Mouse (Mus musculus) bone marrow, adult 2 months (tissue): ENCODE measurements around the gene Med12l. TPM values are rescaled to one million over a fixed set of nuclear protein-coding genes. Genes with fewer than 3 reads are reported as not detected.

ENCODE experiments used
- H3K27ac ChIP-seq: fragments of 200-500 bp; 2 replicates; pipeline ENCODE4 v1.5.1; 2012; ENCODE audit warnings: low read depth, mild to moderate bottlenecking, control low read depth, inconsistent platforms, low read length; ENCODE audit not compliant: control insufficient read depth, poor library complexity, insufficient read depth
- H3K4me1 ChIP-seq: fragments of 200-500 bp; 2 replicates; pipeline ENCODE4 v1.6.1; 2011; ENCODE audit warnings: low read length; ENCODE audit not compliant: control insufficient read depth, insufficient read depth
- H3K4me3 ChIP-seq: fragments of 200-500 bp; replicated peaks from 2 replicates; pipeline ENCODE3; 2011; ENCODE audit warnings: mild to moderate bottlenecking, low read depth, low read length, control low read depth; ENCODE audit not compliant: control insufficient read depth
- CTCF ChIP-seq: fragments of 200-500 bp; IDR thresholded peaks from 2 replicates; pipeline ENCODE4 v1.5.1; 2011; ENCODE audit warnings: low read length, control low read depth; ENCODE audit not compliant: control insufficient read depth, insufficient read depth
- POLR2A ChIP-seq: fragments of 200-500 bp; IDR thresholded peaks from 2 replicates; pipeline ENCODE4 v1.6.1; 2011; ENCODE audit warnings: low read depth, mild to moderate bottlenecking, control low read depth, low read length, borderline replicate concordance; ENCODE audit not compliant: control insufficient read depth
- WGBS: fragments of 180-500 bp; shearing (Covaris S2); methylation state at CpG from one replicate; pipeline ENCODE4 v1.1.7; 2018; 5-methylcytosine and 5-hydroxymethylcytosine counted together
- polyA plus RNA-seq: library from polyadenylated mRNA; stranded (reverse); fragments of >200 nt; gene quantifications from 2 replicates; pipeline ENCODE4 v1.2.4, GENCODE M21; 2011; ENCODE audit warnings: low replicate concordance; ENCODE audit not compliant: missing spikeins, insufficient read depth, insufficient read length

The Med12l gene
- polyA plus RNA-seq, 1 experiment = 6.5 TPM

DNA sequence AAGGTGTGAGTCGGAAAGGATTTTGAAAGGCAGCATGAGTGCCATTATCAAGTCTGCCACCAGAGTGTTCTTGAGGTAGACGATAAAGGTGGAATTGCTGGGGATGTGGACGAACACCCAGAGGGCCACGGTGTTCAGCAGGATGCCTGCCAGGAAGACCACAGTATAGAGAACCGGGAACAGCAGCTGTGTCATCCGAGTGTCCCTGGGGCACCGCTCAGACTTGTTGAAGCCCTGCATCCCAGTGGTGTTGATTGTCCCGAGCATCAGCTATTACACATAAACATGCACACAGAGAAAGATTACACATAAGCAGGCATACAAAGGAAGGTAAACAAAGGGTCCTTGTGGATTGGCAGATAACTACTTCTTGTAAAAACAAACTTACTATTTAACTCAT lies 204.5 kb downstream of the Med12l start:
- Histone ChIP-seq H3K27ac (peak overlapping the region; percentile 21; the same call in 1 of the 2 replicates), H3K4me3 (peak overlapping the region; percentile 47)
- 59% methylated on average over 8 of the region's 8 CpGs for WGBS

DNA sequence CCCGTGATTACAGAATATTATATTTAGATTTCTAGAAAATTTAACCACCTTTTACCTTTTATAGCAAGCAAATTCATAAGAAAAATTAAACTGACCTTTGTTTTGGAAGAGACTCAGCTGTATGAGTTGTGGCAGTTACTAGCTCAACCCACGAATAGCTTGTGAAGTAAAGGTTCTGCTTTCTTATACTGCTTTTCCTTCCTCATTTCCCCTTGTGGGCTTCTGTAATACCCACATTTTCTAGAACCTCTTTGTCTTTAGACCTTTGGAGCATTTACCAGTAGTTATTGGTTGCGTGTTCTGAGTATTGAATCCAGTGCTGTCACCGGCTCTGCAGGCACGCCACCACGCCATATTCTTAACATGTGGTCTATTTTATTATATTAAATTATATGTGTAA lies 205.1 kb downstream of the Med12l start, which contains the start of gene P2ry13:
Gene P2ry13 (minus strand): TSS at position 156 of the 400 bp plus-strand sequence.
- TF ChIP-seq POLR2A (no peak), CTCF (no peak)
- Histone ChIP-seq H3K27ac (peak within 1 kb of the TSS; percentile 33), H3K4me1 (peaks cover 11% of the 10 kb centered on the region), H3K4me3 (peak within 1 kb of the TSS; percentile 47)
- WGBS = 12% methylated on average over 6 of the region's 6 CpGs

More for the DNA sequence above, 204.5 kb downstream of the Med12l start:
- peaks cover 14% of the 10 kb centered on the region for H3K4me1 ChIP-seq
- TF ChIP-seq CTCF (no peak), POLR2A (no peak)

DNA sequence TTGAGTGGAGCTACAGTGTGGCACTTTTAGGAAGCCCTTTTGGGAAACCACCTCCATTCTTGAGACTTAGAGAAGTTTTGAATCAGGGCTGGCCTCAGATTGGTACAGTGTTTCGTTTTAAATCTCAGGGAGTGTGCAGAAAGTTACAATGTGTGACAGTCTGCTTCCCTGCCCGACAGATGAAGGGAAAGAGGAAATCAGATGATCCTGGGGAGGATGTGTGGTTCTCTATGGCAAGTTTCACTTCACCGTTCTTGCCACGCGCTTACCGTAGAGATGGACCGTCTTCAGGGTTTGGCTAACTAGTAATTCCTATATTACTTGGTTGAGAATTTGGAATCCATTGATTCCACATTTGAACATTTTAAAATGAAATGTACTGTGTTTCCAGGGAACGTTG lies 206.2 kb downstream of the Med12l start:
- TF ChIP-seq POLR2A = no peak
- TF ChIP-seq CTCF = no peak
- Histone ChIP-seq H3K27ac (peak overlapping the region; percentile 33; the same call in 1 of the 2 replicates), H3K4me3 (peak overlapping the region; percentile 29), H3K4me1 (peaks cover 9% of the 10 kb centered on the region)
- 15% methylated on average over 8 of the region's 8 CpGs for WGBS

DNA sequence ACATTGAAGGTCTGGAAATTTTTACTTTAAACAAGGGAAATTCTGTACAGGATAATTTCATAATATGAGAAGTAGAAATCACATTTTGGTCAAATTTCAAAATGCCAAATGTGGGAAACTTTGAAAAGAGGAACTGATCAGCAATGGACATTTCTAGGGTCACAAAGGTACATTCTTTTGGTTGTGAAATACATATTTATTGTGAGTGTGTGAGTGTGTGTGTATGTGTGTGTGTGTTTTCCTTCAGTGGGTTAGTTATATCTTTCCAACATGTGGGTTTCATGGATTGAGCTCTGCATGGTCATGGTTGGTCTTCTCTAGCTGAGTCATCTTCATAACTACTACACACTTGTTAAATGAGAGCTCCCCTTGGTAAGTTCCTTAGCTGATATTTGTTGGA lies 206.8 kb downstream of the Med12l start:
- no peak overlapping the region for H3K4me3 ChIP-seq
- H3K4me1 ChIP-seq = peaks cover 9% of the 10 kb centered on the region
- TF ChIP-seq POLR2A = no peak
- no peak for TF ChIP-seq CTCF
- peak overlapping the region; percentile 38; the same call in 1 of the 2 replicates for H3K27ac ChIP-seq

DNA sequence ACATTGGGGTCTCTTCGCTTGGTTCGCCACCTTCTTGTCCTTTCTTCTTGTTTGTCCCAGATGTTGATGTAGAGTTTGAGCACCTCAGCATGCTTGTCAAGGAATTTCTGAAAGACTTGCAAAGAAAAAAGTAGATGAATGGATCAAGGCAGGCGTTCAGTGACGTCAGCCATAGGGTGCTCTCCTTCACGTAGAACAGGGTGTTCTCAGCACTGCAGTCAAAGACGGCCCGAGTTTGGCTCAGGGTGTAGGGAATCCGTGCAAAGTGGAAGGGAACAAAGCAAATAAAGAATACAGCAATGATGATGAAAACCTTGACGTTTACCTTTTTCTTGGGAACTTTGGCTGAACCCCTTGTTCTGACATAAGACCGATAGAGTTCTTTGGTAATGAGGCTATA lies 211.6 kb downstream of the Med12l start:
- TF ChIP-seq POLR2A (no peak), CTCF (no peak)
- WGBS = 87% methylated on average over 10 of the region's 10 CpGs
- Histone ChIP-seq H3K27ac (no peak overlapping the region), H3K4me3 (no peak overlapping the region), H3K4me1 (peaks cover 3% of the 10 kb centered on the region)

DNA sequence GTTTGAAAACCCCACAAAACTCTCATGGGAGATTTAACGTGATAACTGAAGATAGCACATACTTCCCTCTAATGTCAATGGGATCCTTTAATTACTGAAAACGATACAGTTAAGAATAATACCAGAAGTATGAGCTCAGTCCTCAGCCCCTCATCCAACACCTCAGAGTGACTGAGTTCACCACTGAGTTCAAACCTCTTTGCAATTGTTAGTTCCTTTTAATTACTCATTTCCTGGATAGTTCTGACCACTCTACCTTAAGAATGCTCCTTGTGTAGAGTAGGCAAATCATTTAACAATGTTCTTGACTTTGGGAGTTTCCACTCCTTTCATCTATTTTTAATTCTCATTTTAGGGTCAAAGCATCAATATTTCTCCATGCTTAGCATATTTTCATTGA lies 213.7 kb downstream of the Med12l start:
- Histone ChIP-seq H3K4me3 (no peak overlapping the region), H3K27ac (no peak overlapping the region), H3K4me1 (no peaks in the 10 kb centered on the region; the same call in 1 of the 2 replicates)
- WGBS = 48% methylated on average over 2 of the region's 2 CpGs
- TF ChIP-seq POLR2A = no peak
- TF ChIP-seq CTCF = no peak

DNA sequence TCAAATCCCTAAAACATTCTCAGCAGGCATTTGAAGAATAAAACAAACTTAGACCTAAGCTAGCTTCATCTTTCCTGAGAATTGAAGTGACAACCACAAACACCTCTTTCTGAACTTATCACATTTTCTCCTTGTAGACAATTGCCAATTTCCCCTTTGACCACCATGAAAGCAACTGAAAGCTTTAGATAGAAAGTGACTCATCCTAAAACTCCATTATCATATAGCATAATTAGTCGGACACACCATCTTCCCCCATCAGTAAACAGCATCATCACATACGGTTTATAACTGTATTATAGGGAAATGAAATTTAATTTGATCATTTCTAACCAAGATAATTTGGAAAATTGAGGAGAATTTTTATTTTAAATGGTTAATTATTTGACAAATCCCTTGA lies 216.7 kb downstream of the Med12l start:
- Histone ChIP-seq H3K27ac (no peak overlapping the region), H3K4me3 (no peak overlapping the region), H3K4me1 (peaks cover 1% of the 10 kb centered on the region; the same call in 1 of the 2 replicates)
- TF ChIP-seq POLR2A (no peak), CTCF (no peak)
- WGBS = 75% methylated on average over 2 of the region's 2 CpGs

DNA sequence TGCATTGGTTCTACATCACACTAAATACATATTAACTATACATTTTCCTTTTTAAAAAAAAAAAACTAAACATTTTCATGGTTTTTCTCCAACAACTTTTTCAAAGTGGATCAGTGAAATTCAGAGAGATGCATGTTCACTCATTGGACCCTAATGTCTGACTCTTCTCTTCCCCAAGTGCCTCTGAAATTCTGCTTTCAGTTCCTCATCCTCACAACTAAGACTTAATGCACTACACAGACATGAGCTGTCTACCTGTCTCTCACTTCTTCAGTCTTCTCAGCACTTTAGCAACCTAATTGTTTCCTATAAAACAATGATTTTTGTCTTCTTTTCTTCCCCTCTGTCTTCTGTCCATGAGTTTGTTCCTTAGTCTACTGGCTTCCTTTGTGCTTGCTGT lies 219.8 kb downstream of the Med12l start:
- Histone ChIP-seq H3K27ac (no peak overlapping the region), H3K4me3 (no peak overlapping the region), H3K4me1 (peaks cover 5% of the 10 kb centered on the region; the same call in 1 of the 2 replicates)
- TF ChIP-seq POLR2A (no peak), CTCF (no peak)

DNA sequence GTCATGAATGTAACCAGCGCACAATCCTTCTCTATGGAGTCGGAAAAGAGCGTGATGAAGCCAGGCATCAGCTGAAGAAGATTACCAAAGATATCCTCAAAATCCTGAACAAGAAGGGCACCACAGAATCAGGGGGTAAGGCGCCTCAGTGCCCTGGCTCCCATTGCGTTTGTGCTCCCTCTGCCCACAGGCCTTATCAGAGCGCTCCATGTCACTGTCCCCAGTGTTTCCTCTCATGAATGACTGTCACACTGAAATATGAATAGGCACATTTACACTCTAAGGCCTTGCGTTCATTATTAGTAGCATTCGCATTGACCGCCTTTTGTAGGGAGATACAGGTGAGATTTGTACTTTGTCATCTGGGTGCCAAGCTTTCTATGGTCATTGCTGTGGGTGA lies 222.1 kb downstream of the Med12l start:
- no peak overlapping the region for H3K27ac ChIP-seq
- 66% methylated on average over 9 of the region's 9 CpGs for WGBS

More for the DNA sequence above, 222.1 kb downstream of the Med12l start:
- TF ChIP-seq POLR2A (no peak), CTCF (no peak)
- H3K4me1 ChIP-seq = peaks cover 5% of the 10 kb centered on the region; the same call in 1 of the 2 replicates
- no peak overlapping the region for H3K4me3 ChIP-seq
